Mouse (Mus musculus): ENCODE results near the gene Adgra1. TPM values are rescaled to one million over a fixed set of nuclear protein-coding genes. Genes with fewer than 3 reads are reported as not detected.

Adgra1 gene
- total RNA-seq (2021): 10 to 100 TPM; 59.2 to 61.7 TPM
- long read RNA-seq, experiment 1, full-length matches to known transcripts: 40 of 60 reads
- long read RNA-seq, experiment 1, partial matches to known transcripts: 10 of 60 reads
- long read RNA-seq, experiment 1, other reads (novel, unspliced or antisense): 10 of 60 reads
- long read RNA-seq, experiment 2, full-length matches to known transcripts: 25 of 50 reads
- long read RNA-seq, experiment 2, partial matches to known transcripts: 16 of 50 reads
- long read RNA-seq, experiment 2, other reads (novel, unspliced or antisense): 9 of 50 reads

- H3K4me3 ChIP-seq: peak within 1 kb of the TSS; percentile 72
- H3K27ac ChIP-seq: peak within 1 kb of the TSS; percentile 92
- DNase-seq (ENCODE audit: extremely low spot score in 1 of 2, low spot score in 2 of 2): peak; percentile 89 to 90
- intact Hi-C loops (cut with DNase I): loop anchor here (10.0 kb wide), 1 partner anchor 129 kb away; no protein-coding TSS in a partner anchor
- no peak; the same call in 1 of the 2 replicates for TF ChIP-seq CTCF (IDR thresholded peaks at IDR 0.05)
These were observed at the start of gene Adgra1 for GRCm38 (mm10) chr7:139834036-139834435. Gene Adgra1, plus strand, starts transcription at chr7:139834174.

- Histone ChIP-seq H3K27ac (no peak overlapping the region), H3K4me3 (no peak overlapping the region)
- DNase-seq (ENCODE audit: extremely low spot score in 1 of 2, low spot score in 2 of 2): no peak
- no peak for TF ChIP-seq CTCF (IDR thresholded peaks at IDR 0.05)
- intact Hi-C loops (cut with DNase I): no loop called here
These were observed 46.6 kb upstream of the Adgra1 start for GRCm38 (mm10) chr7:139787382-139787781.

GRCm38 (mm10) chr7:139788927-139789326, 45.0 kb upstream of the Adgra1 start:
- no peak overlapping the region for H3K27ac ChIP-seq
- no peak for DNase-seq (ENCODE audit: extremely low spot score in 1 of 2, low spot score in 2 of 2)
- H3K4me3 ChIP-seq: no peak overlapping the region
- intact Hi-C loops (cut with DNase I): no loop called here
- TF ChIP-seq CTCF (IDR thresholded peaks at IDR 0.05): no peak

- intact Hi-C loops (cut with DNase I): no loop called here
- Histone ChIP-seq H3K4me3 (no peak overlapping the region), H3K27ac (no peak overlapping the region)
- TF ChIP-seq CTCF (IDR thresholded peaks at IDR 0.05): no peak; the same call in 1 of the 2 replicates
- no peak for DNase-seq (ENCODE audit: extremely low spot score in 1 of 2, low spot score in 2 of 2)
These were observed 44.3 kb upstream of the Adgra1 start for GRCm38 (mm10) chr7:139789718-139790117.

- H3K27ac ChIP-seq: no peak overlapping the region
- intact Hi-C loops (cut with DNase I): no loop called here
- peak in 1 of 2 experiments; percentile 60 for DNase-seq (ENCODE audit: extremely low spot score in 1 of 2, low spot score in 2 of 2)
- TF ChIP-seq CTCF (IDR thresholded peaks at IDR 0.05): no peak; the same call in 1 of the 2 replicates
- H3K4me3 ChIP-seq: no peak overlapping the region
These were observed 42.4 kb upstream of the Adgra1 start for GRCm38 (mm10) chr7:139791601-139792000.

GRCm38 (mm10) chr7:139795004-139795605, 38.9 kb upstream of the Adgra1 start:
- TF ChIP-seq CTCF (IDR thresholded peaks at IDR 0.05): no peak
- no peak for DNase-seq (ENCODE audit: extremely low spot score in 1 of 2, low spot score in 2 of 2)
- intact Hi-C loops (cut with DNase I): no loop called here
- Histone ChIP-seq H3K4me3 (no peak overlapping the region), H3K27ac (no peak overlapping the region)

GRCm38 (mm10) chr7:139797186-139798109, 36.5 kb upstream of the Adgra1 start:
- no peak for DNase-seq (ENCODE audit: extremely low spot score in 1 of 2, low spot score in 2 of 2)

GRCm38 (mm10) chr7:139806175-139806601, 27.8 kb upstream of the Adgra1 start:
- TF ChIP-seq CTCF (IDR thresholded peaks at IDR 0.05): no peak
- Histone ChIP-seq H3K4me3 (no peak overlapping the region), H3K27ac (no peak overlapping the region)
- DNase-seq (ENCODE audit: extremely low spot score in 1 of 2, low spot score in 2 of 2): peak; percentile 17 to 20
- intact Hi-C loops (cut with DNase I): no loop called here

More at GRCm38 (mm10) chr7:139797186-139798109, 36.5 kb upstream of the Adgra1 start:
- no peak for TF ChIP-seq CTCF (IDR thresholded peaks at IDR 0.05)
- H3K27ac ChIP-seq: no peak overlapping the region
- intact Hi-C loops (cut with DNase I): no loop called here
- no peak overlapping the region for H3K4me3 ChIP-seq

GRCm38 (mm10) chr7:139810036-139810435, 23.9 kb upstream of the Adgra1 start:
- intact Hi-C loops (cut with DNase I): no loop called here
- DNase-seq (ENCODE audit: extremely low spot score in 1 of 2, low spot score in 2 of 2): no peak
- no peak for TF ChIP-seq CTCF (IDR thresholded peaks at IDR 0.05)
- H3K4me3 ChIP-seq: no peak overlapping the region
- H3K27ac ChIP-seq: no peak overlapping the region

GRCm38 (mm10) chr7:139811706-139812105, 22.3 kb upstream of the Adgra1 start:
- intact Hi-C loops (cut with DNase I): no loop called here
- Histone ChIP-seq H3K4me3 (no peak overlapping the region), H3K27ac (peak overlapping the region; percentile 57; the same call in 1 of the 2 replicates)
- no peak for DNase-seq (ENCODE audit: extremely low spot score in 1 of 2, low spot score in 2 of 2)
- no peak for TF ChIP-seq CTCF (IDR thresholded peaks at IDR 0.05)

- no peak for DNase-seq (ENCODE audit: extremely low spot score in 1 of 2, low spot score in 2 of 2)
- no peak overlapping the region for H3K27ac ChIP-seq
- intact Hi-C loops (cut with DNase I): no loop called here
- H3K4me3 ChIP-seq: no peak overlapping the region
- TF ChIP-seq CTCF (IDR thresholded peaks at IDR 0.05): no peak
These were observed 20.3 kb upstream of the Adgra1 start for GRCm38 (mm10) chr7:139813577-139814207.
